Mouse (Mus musculus) stomach, embryonic 15.5 days (tissue): ENCODE results near the gene Vmn1r119. TPM values are rescaled to one million over a fixed set of nuclear protein-coding genes. Genes with fewer than 3 reads are reported as not detected.
"Not testable (repeated sequence)": the region's sequence is repeated elsewhere in the genome, so short reads cannot be mapped to it uniquely, and the experiment has no call there.

Source experiments
- ATAC-seq: fragments of 200-750 bp; cut with Nextera tagmentation; 2 replicates; pipeline ENCODE4 v1.8.0; 2017; ENCODE audit warnings: low read depth, moderate number of reproducible peaks, moderate TSS enrichment; ENCODE audit not compliant: insufficient read depth, low FRiP score
- H3K27ac ChIP-seq: fragments of 300-500 bp; sonication (generic); 2 replicates; pipeline ENCODE4 v1.5.1; 2015; ENCODE audit warnings: mild to moderate bottlenecking, inconsistent platforms
- H3K27me3 ChIP-seq: fragments of 300-500 bp; sonication (generic); replicated peaks from 2 replicates; pipeline ENCODE4 v1.6.1; 2015; ENCODE audit warnings: inconsistent platforms
- H3K36me3 ChIP-seq: fragments of 300-500 bp; sonication (generic); 2 replicates; pipeline ENCODE4 v1.6.1; 2015; ENCODE audit warnings: inconsistent platforms
- H3K4me1 ChIP-seq: fragments of 300-500 bp; sonication (generic); 2 replicates; pipeline ENCODE4 v1.6.1; 2015; ENCODE audit warnings: inconsistent platforms
- H3K4me2 ChIP-seq: fragments of 300-500 bp; sonication (generic); 2 replicates; pipeline ENCODE4 v1.6.1; 2015; ENCODE audit warnings: mild to moderate bottlenecking, inconsistent platforms
- H3K4me3 ChIP-seq: fragments of 300-500 bp; sonication (generic); replicated peaks from 2 replicates; pipeline ENCODE4 v1.5.1; 2015; ENCODE audit warnings: inconsistent platforms
- H3K9ac ChIP-seq: fragments of 300-500 bp; sonication (generic); 2 replicates; pipeline ENCODE4 v1.6.1; 2015; ENCODE audit warnings: inconsistent platforms
- H3K9me3 ChIP-seq: fragments of 300-500 bp; sonication (generic); 2 replicates; pipeline ENCODE4 v1.6.1; 2016; ENCODE audit warnings: inconsistent platforms
- WGBS: fragments of 180-500 bp; shearing (Covaris S2); methylation state at CpG from one replicate; pipeline ENCODE4 v1.1.7; 2015; 5-methylcytosine and 5-hydroxymethylcytosine counted together
- polyA plus RNA-seq: library from polyadenylated mRNA; unstranded; fragments of >200 nt; fragmentation: Nextera tagmentation; extraction: Ambion mirVana; gene quantifications from 2 replicates; pipeline ENCODE4 v1.2.1, GENCODE M21; 2015

The Vmn1r119 gene
- not detected in 2 replicates for polyA plus RNA-seq

DNA sequence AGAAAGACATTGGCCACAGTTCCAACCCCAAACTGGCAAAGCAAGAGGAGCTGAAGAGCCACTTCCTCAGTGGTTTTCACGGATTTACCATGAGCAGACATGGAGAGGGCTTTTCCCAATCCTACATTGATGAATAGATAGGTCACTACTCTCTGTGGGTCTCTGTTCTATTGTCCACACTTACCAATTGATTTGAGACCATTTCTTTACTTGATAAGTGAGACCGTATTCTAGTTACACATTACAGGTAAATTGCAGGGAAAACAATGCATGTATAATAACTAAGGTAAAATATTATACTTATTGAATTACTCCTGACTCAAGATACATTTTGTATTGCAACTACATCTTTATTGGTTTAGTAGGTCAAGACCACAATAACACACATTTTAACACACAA is at the start of gene Vmn1r119:
Gene Vmn1r119, minus strand, starts transcription at position 101 of the 400 bp plus-strand sequence.
- H3K27ac ChIP-seq, H3K36me3 ChIP-seq, H3K9me3 ChIP-seq, H3K27me3 ChIP-seq, H3K4me3 ChIP-seq, H3K9ac ChIP-seq, H3K4me1 ChIP-seq, ATAC-seq, H3K4me2 ChIP-seq: not testable (repeated sequence)
- no CpG with 5 or more reads among the region's 2 CpGs for WGBS

DNA sequence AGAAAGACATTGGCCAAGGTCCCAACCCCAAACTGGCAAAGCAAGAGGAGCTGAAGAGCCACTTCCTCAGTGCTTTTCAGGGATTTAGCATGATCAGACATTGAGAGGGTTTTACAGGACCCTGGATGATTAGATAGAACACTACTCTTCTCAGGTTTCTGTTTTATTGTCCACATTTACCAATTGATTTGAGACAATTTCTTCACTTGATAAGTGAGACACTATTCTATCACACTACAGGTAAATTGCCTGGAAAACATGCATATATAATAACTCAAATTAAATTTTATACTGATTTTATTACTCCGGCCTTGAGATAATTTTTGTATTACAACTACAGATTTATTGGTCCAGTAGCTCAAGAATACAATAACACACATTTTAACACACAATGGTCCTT is 41.4 kb upstream of the Vmn1r119 start, which contains the start of gene Vmn1r120:
Gene Vmn1r120, minus strand, starts transcription at position 101 of the 400 bp plus-strand sequence.
- not testable (repeated sequence) for H3K27ac ChIP-seq, H3K36me3 ChIP-seq, H3K9ac ChIP-seq, H3K27me3 ChIP-seq, H3K9me3 ChIP-seq, H3K4me2 ChIP-seq, H3K4me3 ChIP-seq, ATAC-seq, H3K4me1 ChIP-seq
- WGBS: 67% methylated on average over 1 of the region's 1 CpGs

Other genes starting within 250 kb of the Vmn1r119 start
- not detected in 2 replicates for gene Vmn1r112, start 241.3 kb downstream of the Vmn1r119 start, polyA plus RNA-seq
- not detected in 2 replicates for gene Vmn1r113, start 225.2 kb downstream of the Vmn1r119 start, polyA plus RNA-seq
- gene Vmn1r114, start 200.3 kb downstream of the Vmn1r119 start, polyA plus RNA-seq: not detected in 2 replicates
- not detected in 2 replicates for gene Vmn1r115, start 167.5 kb downstream of the Vmn1r119 start, polyA plus RNA-seq
- gene Vmn1r116, start 140.2 kb downstream of the Vmn1r119 start, polyA plus RNA-seq: not detected in 2 replicates
- not detected in 2 replicates for gene Vmn1r117, start 128.3 kb downstream of the Vmn1r119 start, polyA plus RNA-seq
- gene Vmn1r118, start 100.1 kb downstream of the Vmn1r119 start, polyA plus RNA-seq: not detected in 2 replicates
- gene Vmn1r120, start 41.3 kb upstream of the Vmn1r119 start, polyA plus RNA-seq: not detected in 2 replicates
- not detected in 2 replicates for gene Vmn1r121, start 86.1 kb upstream of the Vmn1r119 start, polyA plus RNA-seq
- gene Vmn1r122, start 121.7 kb upstream of the Vmn1r119 start, polyA plus RNA-seq: not detected in 2 replicates
- gene Vmn1r123, start 149.7 kb upstream of the Vmn1r119 start, polyA plus RNA-seq: not detected in 2 replicates
- gene Gm5157, start 178.0 kb upstream of the Vmn1r119 start, polyA plus RNA-seq: not detected in 2 replicates
- not detected in 2 replicates for gene Vmn1r124, start 248.2 kb upstream of the Vmn1r119 start, polyA plus RNA-seq